Mouse (Mus musculus) testis, adult 2 months (tissue): ENCODE data around the gene Gm26620.

Experiments
- CTCF ChIP-seq: fragments of 200-500 bp; IDR thresholded peaks from 2 replicates; pipeline ENCODE4 v1.5.1; 2012; ENCODE audit warnings: low read depth, mild to moderate bottlenecking, inconsistent platforms, low read length, moderate library complexity; ENCODE audit not compliant: control insufficient read depth, insufficient read depth, insufficient replicate concordance
- POLR2A ChIP-seq: fragments of 200-500 bp; IDR thresholded peaks from 2 replicates; pipeline ENCODE4 v1.6.1; 2012; ENCODE audit warnings: low read depth, mild to moderate bottlenecking, inconsistent platforms, low read length, moderate library complexity; ENCODE audit not compliant: control insufficient read depth

DNA sequence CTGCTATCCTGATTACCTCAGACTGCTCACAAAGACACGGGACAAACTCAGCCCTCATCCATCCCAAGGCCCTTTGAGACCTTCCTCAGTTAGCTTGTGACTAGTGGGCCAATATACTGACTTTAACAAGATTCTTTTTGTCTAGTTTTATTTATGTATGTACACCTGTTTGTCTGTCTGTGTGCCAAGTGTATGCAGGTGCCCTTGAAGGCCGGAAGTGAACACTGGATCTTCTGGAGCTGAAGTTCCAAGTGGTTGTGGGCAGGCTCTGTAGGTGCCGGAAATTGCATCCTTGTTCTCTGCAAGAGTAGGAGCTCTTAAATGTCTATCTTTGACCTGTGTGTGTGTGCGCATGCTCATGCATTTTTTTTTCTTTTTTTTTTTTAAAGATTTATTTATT lies 44.4 kb downstream of the Gm26620 start:
- TF ChIP-seq CTCF (no peak), POLR2A (no peak)
